Comparison of ENCODE assay signal across 8 mouse cellular contexts in genomic region chr2:168525391-168526154, GRCm38 (mm10).
DNase-seq lines count a peak whose midpoint lies in the region; ATAC-seq and TF ChIP-seq lines count a peak whose summit lies in the region.

No protein-coding gene starts in this region.

- H3K4me1 ChIP-seq in lung, embryonic 16.5 days (replicated peaks; ENCODE audit: control insufficient read depth, insufficient read depth, low read length) = peaks cover 16% of the 10 kb centered on the region
- peaks cover 3% of the 10 kb centered on the region for H3K4me1 ChIP-seq in lung, adult 2 months (ENCODE audit: control insufficient read depth, insufficient read depth, low read length)
- peaks cover 4% of the 10 kb centered on the region; the same call in 1 of the 2 replicates for H3K4me1 ChIP-seq in embryonic fibroblast, embryonic 13.5 days (ENCODE audit: control insufficient read depth, insufficient read depth, low read length)
- peaks cover 29% of the 10 kb centered on the region for H3K4me1 ChIP-seq in limb, embryonic 14.5 days (ENCODE audit: control insufficient read depth, insufficient read depth, low read length)
- H3K4me1 ChIP-seq in stomach, embryonic 14.5 days (ENCODE audit: control insufficient read depth, insufficient read depth, low read length) = peaks cover 21% of the 10 kb centered on the region

- TF ChIP-seq POLR2A in lung, adult 2 months (IDR thresholded peaks at IDR 0.05; ENCODE audit: borderline replicate concordance, extremely low read depth, low read depth, low read length) = no peak
- TF ChIP-seq POLR2A in embryonic fibroblast, embryonic 13.5 days (IDR thresholded peaks at IDR 0.05; ENCODE audit: low read depth, low read length) = no peak
- no peak for TF ChIP-seq POLR2A in limb, embryonic 14.5 days (IDR thresholded peaks at IDR 0.05; ENCODE audit: borderline replicate concordance, extremely low read depth, insufficient read depth, insufficient read length)

- no peaks in the 10 kb centered on the region for H3K9me3 ChIP-seq in lung, embryonic 16.5 days (ENCODE audit: control insufficient read depth, low read length)
- no peaks in the 10 kb centered on the region for H3K9me3 ChIP-seq in limb, embryonic 14.5 days (ENCODE audit: control insufficient read depth, low read length)
- no peaks in the 10 kb centered on the region; the same call in 1 of the 2 replicates for H3K9me3 ChIP-seq in stomach, embryonic 14.5 days (ENCODE audit: control insufficient read depth, low read depth, low read length)

- ATAC-seq in lung, embryonic 16.5 days (ENCODE audit: low read depth) = peak; percentile 27; the same call in 1 of the 2 replicates
- ATAC-seq in limb, embryonic 14.5 days (ENCODE audit: low FRiP score, low read depth) = peak; percentile 62
- peak; percentile 14 for ATAC-seq in stomach, embryonic 14.5 days (ENCODE audit: insufficient number of reproducible peaks, insufficient read depth, low FRiP score, low read depth)

- H3K27ac ChIP-seq in lung, embryonic 16.5 days (ENCODE audit: low read length) = peak overlapping the region; percentile 65
- H3K27ac ChIP-seq in embryonic fibroblast, embryonic 13.5 days (ENCODE audit: insufficient read depth, low read length) = peak overlapping the region; percentile 50
- peak overlapping the region; percentile 68 for H3K27ac ChIP-seq in limb, embryonic 14.5 days (replicated peaks; ENCODE audit: low read depth, low read length)
- peak overlapping the region; percentile 68 for H3K27ac ChIP-seq in stomach, embryonic 14.5 days (ENCODE audit: low read length)

- H3K4me2 ChIP-seq in lung, embryonic 16.5 days (ENCODE audit: low read depth, low read length) = peak overlapping the region; percentile 59
- peak overlapping the region; percentile 52 for H3K4me2 ChIP-seq in limb, embryonic 14.5 days (replicated peaks; ENCODE audit: low read depth, low read length, severe bottlenecking)
- peak overlapping the region; percentile 39 for H3K4me2 ChIP-seq in stomach, embryonic 14.5 days (replicated peaks; ENCODE audit: low read depth, low read length)

- no peak for DNase-seq in lung, adult 2 months
- DNase-seq in limb, embryonic 14.5 days (ENCODE audit: low spot score) = peak; percentile 70
- DNase-seq in frontal cortex, postnatal 14 days (ENCODE audit: low spot score in 2 of 2) = no peak
- no peak for DNase-seq in layer of hippocampus, adult 9-10 months (ENCODE audit: low spot score)
- no peak for DNase-seq in cerebellum, adult 9-11 months

- H3K9ac ChIP-seq in lung, embryonic 16.5 days (ENCODE audit: low read length) = peak overlapping the region; percentile 43
- H3K9ac ChIP-seq in limb, embryonic 14.5 days (ENCODE audit: low read depth, low read length, severe bottlenecking) = peak overlapping the region; percentile 34
- H3K9ac ChIP-seq in stomach, embryonic 14.5 days (replicated peaks; ENCODE audit: low read depth, low read length) = no peak overlapping the region

- no peaks in the 10 kb centered on the region for H3K36me3 ChIP-seq in lung, embryonic 16.5 days (ENCODE audit: control insufficient read depth, insufficient read depth, low read length)
- H3K36me3 ChIP-seq in limb, embryonic 14.5 days (ENCODE audit: control insufficient read depth, insufficient read depth, low read length) = no peaks in the 10 kb centered on the region; the same call in 1 of the 2 replicates
- no peaks in the 10 kb centered on the region for H3K36me3 ChIP-seq in stomach, embryonic 14.5 days (ENCODE audit: control insufficient read depth, insufficient read depth, low read length)

- 12% methylated on average over 17 of the region's 17 CpGs for WGBS in lung, embryonic 16.5 days
- WGBS in lung, adult 2 months = 24% methylated on average over 17 of the region's 17 CpGs
- WGBS in limb, embryonic 14.5 days = 13% methylated on average over 17 of the region's 17 CpGs
- 10% methylated on average over 17 of the region's 17 CpGs for WGBS in stomach, embryonic 14.5 days

- no peak for TF ChIP-seq CTCF in lung, adult 2 months (IDR thresholded peaks at IDR 0.05; ENCODE audit: insufficient read depth, low read length)
- no peak for TF ChIP-seq CTCF in embryonic fibroblast, embryonic 13.5 days (IDR thresholded peaks at IDR 0.05; ENCODE audit: borderline replicate concordance, insufficient read depth, low read length)

- peak overlapping the region; percentile 28 for H3K4me3 ChIP-seq in lung, embryonic 16.5 days (ENCODE audit: low read length)
- H3K4me3 ChIP-seq in lung, adult 2 months (replicated peaks; ENCODE audit: extremely low read depth, low read depth, low read length) = no peak overlapping the region
- no peak overlapping the region for H3K4me3 ChIP-seq in embryonic fibroblast, embryonic 13.5 days (ENCODE audit: insufficient read depth, low read length)
- H3K4me3 ChIP-seq in limb, embryonic 14.5 days (replicated peaks; ENCODE audit: low read length) = no peak overlapping the region; the same call in 1 of the 2 replicates
- peak overlapping the region; percentile 8; the same call in 1 of the 2 replicates for H3K4me3 ChIP-seq in stomach, embryonic 14.5 days (ENCODE audit: low read depth, low read length)

- no peaks in the 10 kb centered on the region for H3K27me3 ChIP-seq in lung, embryonic 16.5 days (ENCODE audit: control insufficient read depth, insufficient read depth, low read depth, low read length)
- no peaks in the 10 kb centered on the region for H3K27me3 ChIP-seq in limb, embryonic 14.5 days (ENCODE audit: control insufficient read depth, insufficient read depth, low read length)
- no peaks in the 10 kb centered on the region for H3K27me3 ChIP-seq in stomach, embryonic 14.5 days (ENCODE audit: control insufficient read depth, insufficient read depth, low read length)

Comparison
In these comparisons a context has a peak if more than half of its experiments do, and no peak if none do; other contexts are left out.
1. H3K4me3 ChIP-seq: peak in lung, embryonic 16.5 days (single experiment) and stomach, embryonic 14.5 days (single experiment); none in lung, adult 2 months (single experiment), embryonic fibroblast, embryonic 13.5 days (single experiment) and limb, embryonic 14.5 days (single experiment).
2. Peak in every context shown above with its lines, with median percentiles within 50 percentile points of each other: ATAC-seq, H3K27ac ChIP-seq and H3K4me2 ChIP-seq.